Mouse (Mus musculus) lung, embryonic 14.5 days (tissue): ENCODE data around the gene Tmem220. TPM values are rescaled to one million over a fixed set of nuclear protein-coding genes. Genes with fewer than 3 reads are reported as not detected.

Experiments used
- ATAC-seq: fragments of 200-750 bp; cut with Nextera tagmentation; 2 replicates; pipeline ENCODE4 v1.8.0; 2017; ENCODE audit warnings: mild to moderate bottlenecking, moderate TSS enrichment, moderate library complexity; ENCODE audit not compliant: insufficient read depth
- DNase-seq: peaks from one replicate; pipeline ENCODE4 v3.0.0-alpha.2; 2015
- H3K27ac ChIP-seq: fragments of 300-500 bp; sonication (generic); 2 replicates; pipeline ENCODE4 v1.5.1; 2014; ENCODE audit warnings: low read depth, mild to moderate bottlenecking, moderate library complexity
- H3K27me3 ChIP-seq: fragments of 300-500 bp; sonication (generic); 2 replicates; pipeline ENCODE4 v1.6.1; 2014; ENCODE audit warnings: low read length, control low read depth; ENCODE audit not compliant: insufficient read depth
- H3K36me3 ChIP-seq: fragments of 300-500 bp; sonication (generic); 2 replicates; pipeline ENCODE4 v1.6.1; 2014; ENCODE audit warnings: control low read depth; ENCODE audit not compliant: insufficient read depth
- H3K4me1 ChIP-seq: fragments of 300-500 bp; sonication (generic); 2 replicates; pipeline ENCODE4 v1.6.1; 2014; ENCODE audit warnings: antibody characterized with exemption, control low read depth; ENCODE audit not compliant: insufficient read depth
- H3K4me2 ChIP-seq: fragments of 300-500 bp; sonication (generic); 2 replicates; pipeline ENCODE4 v1.6.1; 2014; ENCODE audit warnings: mild to moderate bottlenecking
- H3K4me3 ChIP-seq: fragments of 300-500 bp; sonication (generic); 2 replicates; pipeline ENCODE4 v1.5.1; 2014; ENCODE audit warnings: low read depth, low read length
- H3K9ac ChIP-seq: fragments of 300-500 bp; sonication (generic); 2 replicates; pipeline ENCODE4 v1.6.1; 2014
- H3K9me3 ChIP-seq: fragments of 300-500 bp; sonication (generic); 2 replicates; pipeline ENCODE4 v1.6.1; 2016; ENCODE audit warnings: low read depth, low read length, control low read depth
- CTCF ChIP-seq: IDR thresholded peaks from 2 replicates; pipeline ENCODE4 v1.5.1; 2016; ENCODE audit warnings: antibody characterized with exemption, low read depth
- WGBS: fragments of 180-500 bp; shearing (Covaris S2); extraction: QIAGEN DNeasy Blood & Tissue Kit; methylation state at CpG from one replicate; pipeline ENCODE4 v1.1.7; 2014; 5-methylcytosine and 5-hydroxymethylcytosine counted together
- polyA plus RNA-seq: library from polyadenylated mRNA; unstranded; fragments of >200 nt; fragmentation: Nextera tagmentation; extraction: Ambion mirVana; gene quantifications from 2 replicates; pipeline ENCODE4 v1.2.1, GENCODE M21; 2014

Gene Tmem220
- polyA plus RNA-seq, 1 experiment from 2014 or later: 1.8 TPM

DNA sequence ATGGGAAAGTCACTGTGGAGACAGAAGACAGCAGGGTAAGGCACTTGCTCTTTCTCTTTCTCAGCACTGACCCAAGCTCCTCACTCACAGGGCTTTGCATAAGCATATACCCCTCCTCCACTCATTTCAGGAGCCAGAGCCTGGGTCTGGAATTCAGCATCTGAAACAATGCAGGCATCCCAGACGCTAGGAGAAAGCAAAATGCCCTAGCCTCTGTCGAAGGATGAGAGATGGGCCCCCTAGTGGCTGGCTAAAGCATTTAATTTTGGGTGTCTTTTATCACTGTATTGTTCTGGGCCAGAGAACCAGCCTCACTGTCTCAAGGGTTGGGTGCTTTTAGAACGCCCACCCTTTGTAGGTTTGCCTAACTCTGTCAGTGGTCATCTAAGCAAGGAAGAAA is 55.2 kb downstream of the Tmem220 start:
- WGBS: 12% methylated on average over 3 of the region's 3 CpGs
- 0 out of 2 replicates have a peak, but pooled peaks have one; percentile 25 for ATAC-seq

DNA sequence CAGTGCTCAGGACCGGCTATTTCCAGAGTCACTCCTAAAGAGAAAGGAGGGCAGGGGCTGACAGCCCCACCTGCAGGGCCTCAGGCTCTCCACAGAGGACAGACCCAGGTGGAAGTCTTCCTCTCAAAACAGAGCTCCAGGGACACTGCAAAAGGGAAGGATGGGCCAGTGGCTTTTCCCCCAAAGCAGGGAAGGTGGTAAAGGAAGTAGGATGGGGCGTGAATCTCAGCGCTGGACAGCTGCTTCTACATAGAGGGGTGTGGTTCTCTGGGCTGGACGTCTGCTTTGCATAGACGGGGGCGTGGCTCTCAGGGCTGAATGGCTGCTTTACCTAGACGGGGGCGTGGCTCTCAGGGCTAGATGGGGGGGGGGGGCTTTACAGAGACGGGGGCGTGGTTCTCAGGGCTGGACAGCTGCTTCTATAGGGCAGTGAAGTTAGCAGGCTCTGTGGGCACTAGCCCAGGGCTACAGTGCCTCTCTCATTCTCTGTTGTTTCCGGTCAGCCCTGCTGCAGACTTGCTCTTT is 56.2 kb downstream of the Tmem220 start:
- 6% methylated on average over 11 of the region's 11 CpGs for WGBS
- H3K27me3 ChIP-seq: peaks cover 15% of the 10 kb centered on the region; the same call in 1 of the 2 replicates
- H3K4me2 ChIP-seq: no peak overlapping the region; the same call in 1 of the 2 replicates
- no peak overlapping the region for H3K4me3 ChIP-seq
- H3K9me3 ChIP-seq: no peaks in the 10 kb centered on the region
- H3K36me3 ChIP-seq: no peaks in the 10 kb centered on the region
- DNase-seq (peak; percentile 82), ATAC-seq (peak; percentile 89)
- no peaks in the 10 kb centered on the region for H3K4me1 ChIP-seq
- no peak for TF ChIP-seq CTCF
- H3K9ac ChIP-seq: no peak overlapping the region
- no peak overlapping the region for H3K27ac ChIP-seq

More for the DNA sequence above, 55.2 kb downstream of the Tmem220 start:
- peak; percentile 81 for DNase-seq
- peaks cover 15% of the 10 kb centered on the region; the same call in 1 of the 2 replicates for H3K27me3 ChIP-seq
- no peaks in the 10 kb centered on the region for H3K9me3 ChIP-seq
- H3K36me3 ChIP-seq: no peaks in the 10 kb centered on the region
- H3K9ac ChIP-seq: no peak overlapping the region
- no peaks in the 10 kb centered on the region for H3K4me1 ChIP-seq
- TF ChIP-seq CTCF: peak; percentile 79
- no peak overlapping the region for H3K4me3 ChIP-seq
- no peak overlapping the region for H3K27ac ChIP-seq
- H3K4me2 ChIP-seq: no peak overlapping the region

DNA sequence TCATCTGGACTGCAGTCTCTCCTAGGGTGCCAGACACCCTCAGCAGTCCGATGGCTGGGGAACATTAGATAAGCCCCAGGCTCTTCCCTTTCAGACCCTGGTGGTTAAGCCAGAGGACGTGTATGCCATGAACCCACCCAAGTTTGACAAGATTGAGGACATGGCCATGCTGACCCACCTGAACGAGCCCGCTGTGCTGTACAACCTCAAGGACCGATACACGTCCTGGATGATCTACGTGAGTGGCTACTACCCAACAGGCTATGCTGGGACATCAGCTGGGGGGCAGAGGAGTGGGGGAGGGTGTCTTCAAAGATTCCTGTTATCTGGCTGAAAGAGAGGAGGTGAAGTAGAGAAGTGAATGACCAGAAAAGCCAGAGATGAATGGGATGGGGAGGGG is 57.2 kb downstream of the Tmem220 start:
- Histone ChIP-seq H3K27ac (no peak overlapping the region), H3K9ac (no peak overlapping the region), H3K4me2 (no peak overlapping the region), H3K4me1 (no peaks in the 10 kb centered on the region), H3K9me3 (no peaks in the 10 kb centered on the region), H3K4me3 (no peak overlapping the region), H3K27me3 (peaks cover 15% of the 10 kb centered on the region; the same call in 1 of the 2 replicates), H3K36me3 (no peaks in the 10 kb centered on the region)
- 76% methylated on average over 7 of the region's 7 CpGs for WGBS
- no peak for TF ChIP-seq CTCF
- no peak for ATAC-seq
- no peak for DNase-seq

GRCm38 (mm10) chr11:67082793-67083192 is 57.8 kb downstream of the Tmem220 start:
- Histone ChIP-seq H3K9ac (no peak overlapping the region), H3K9me3 (no peaks in the 10 kb centered on the region), H3K27me3 (peaks cover 15% of the 10 kb centered on the region; the same call in 1 of the 2 replicates), H3K27ac (no peak overlapping the region), H3K4me2 (no peak overlapping the region), H3K4me1 (no peaks in the 10 kb centered on the region), H3K4me3 (no peak overlapping the region), H3K36me3 (no peaks in the 10 kb centered on the region)
- ATAC-seq (no peak), DNase-seq (no peak)
- TF ChIP-seq CTCF: no peak
- WGBS: 73% methylated on average over 13 of the region's 13 CpGs

- DNase-seq: no peak
- 67% methylated on average over 6 of the region's 6 CpGs for WGBS
- ATAC-seq: no peak
- no peak for TF ChIP-seq CTCF
- Histone ChIP-seq H3K4me1 (no peaks in the 10 kb centered on the region), H3K27ac (no peak overlapping the region), H3K36me3 (no peaks in the 10 kb centered on the region), H3K27me3 (peaks cover 15% of the 10 kb centered on the region; the same call in 1 of the 2 replicates), H3K4me3 (no peak overlapping the region), H3K9ac (no peak overlapping the region), H3K4me2 (no peak overlapping the region), H3K9me3 (no peaks in the 10 kb centered on the region)
These were observed 58.3 kb downstream of the Tmem220 start for GRCm38 (mm10) chr11:67083239-67083638.

GRCm38 (mm10) chr11:67083712-67084340 is 58.9 kb downstream of the Tmem220 start:
- H3K9me3 ChIP-seq: no peaks in the 10 kb centered on the region
- no peak overlapping the region for H3K9ac ChIP-seq
- peak; percentile 19 for TF ChIP-seq CTCF
- H3K4me3 ChIP-seq: no peak overlapping the region
- H3K27me3 ChIP-seq: peaks cover 15% of the 10 kb centered on the region; the same call in 1 of the 2 replicates
- WGBS: 39% methylated on average over 32 of the region's 32 CpGs
- H3K4me1 ChIP-seq: no peaks in the 10 kb centered on the region
- ATAC-seq: no peak
- H3K27ac ChIP-seq: no peak overlapping the region
- peak; percentile 18 for DNase-seq
- H3K36me3 ChIP-seq: no peaks in the 10 kb centered on the region
- H3K4me2 ChIP-seq: no peak overlapping the region

Other genes starting within 250 kb of the Tmem220 start
- gene Pirt, start 113.2 kb upstream of the Tmem220 start, polyA plus RNA-seq: 0.29 and 0.55 TPM in 2 replicates
- gene Tmem238l, start 68.5 kb upstream of the Tmem220 start, polyA plus RNA-seq: not detected in 2 replicates
- gene Adprm, start 27.4 kb downstream of the Tmem220 start, polyA plus RNA-seq: 31.3 and 31.4 TPM in 2 replicates
- gene Sco1, start 27.5 kb downstream of the Tmem220 start, polyA plus RNA-seq: 18.8 and 20.3 TPM in 2 replicates
- 0.05 and 0.17 TPM in 2 replicates for gene Myh3, start 53.1 kb downstream of the Tmem220 start, polyA plus RNA-seq
- gene Myh2, start 145.9 kb downstream of the Tmem220 start, polyA plus RNA-seq: not detected in 2 replicates
- gene Myh1, start 174.9 kb downstream of the Tmem220 start, polyA plus RNA-seq: not detected in 2 replicates
- gene Myh4, start 212.9 kb downstream of the Tmem220 start, polyA plus RNA-seq: 0.03 TPM in 1 of 2 replicates, not detected in the other